9 mouse cellular contexts compared by ENCODE assay signal in genomic region chrX:152352553-152353153, GRCm38 (mm10). TPM values are rescaled to one million over a fixed set of nuclear protein-coding genes. Genes with fewer than 3 reads are reported as not detected.
DNase-seq lines count a peak whose midpoint lies in the region; ATAC-seq lines count a peak whose summit lies in the region.
"Had no signal": no experiment of that assay in that cellular context is flagged by ENCODE, and none has a peak within 500 bp of the region (broad histone marks: within the 10 kb centered on the region; RNA-seq: fewer than 3 reads in every experiment).

No protein-coding gene starts in this region.

- H3K27ac ChIP-seq in hindbrain, embryonic 10.5 days = no peak overlapping the region
- no peak overlapping the region for H3K27ac ChIP-seq in limb, embryonic 13.5 days
- no peak overlapping the region for H3K27ac ChIP-seq in midbrain, embryonic 14.5 days (replicated peaks; ENCODE audit: low read depth, low read length)
- H3K27ac ChIP-seq: heart, embryonic 13.5 days had no signal

- no peaks in the 10 kb centered on the region for H3K9me3 ChIP-seq in hindbrain, embryonic 10.5 days
- no peaks in the 10 kb centered on the region for H3K9me3 ChIP-seq in limb, embryonic 13.5 days
- H3K9me3 ChIP-seq in midbrain, embryonic 14.5 days (ENCODE audit: control insufficient read depth, low read length) = no peaks in the 10 kb centered on the region
- H3K9me3 ChIP-seq: heart, embryonic 13.5 days had no signal

- H3K9ac ChIP-seq in limb, embryonic 13.5 days = no peak overlapping the region
- no peak overlapping the region for H3K9ac ChIP-seq in midbrain, embryonic 14.5 days (replicated peaks; ENCODE audit: low read length)
- H3K9ac ChIP-seq: heart, embryonic 13.5 days had no signal

- ATAC-seq in common myeloid progenitor, adult 5-6 weeks (replicated peaks; ENCODE audit: low read depth, poor library complexity, severe bottlenecking) = peak; percentile 96
- ATAC-seq in limb, embryonic 13.5 days (ENCODE audit: low FRiP score, low read depth) = peak; percentile 28; the same call in 1 of the 2 replicates
- ATAC-seq in midbrain, embryonic 14.5 days (ENCODE audit: low FRiP score, low TSS enrichment) = peak; percentile 57; the same call in 1 of the 2 replicates

- DNase-seq in 416B (ENCODE audit: low read depth) = peak; percentile 66
- peak; percentile 25 to 53 for DNase-seq in CD8-positive naive resting alpha-beta T cell, adult 2 months (ENCODE audit: low read depth in 2 of 2, low spot score in 2 of 2)
- DNase-seq in hindbrain, embryonic 10.5 days (ENCODE audit: low spot score) = peak; percentile 20
- DNase-seq in midbrain, embryonic 14.5 days = peak; percentile 79
- DNase-seq in right cerebral cortex, postnatal 10 days (ENCODE audit: low spot score in 2 of 2) = no peak
- DNase-seq in gastrocnemius, adult 8-10 months (ENCODE audit: low spot score in 2 of 2) = no peak

- peaks cover 87% of the 10 kb centered on the region for H3K27me3 ChIP-seq in hindbrain, embryonic 10.5 days (ENCODE audit: insufficient read depth, poor library complexity, severe bottlenecking)
- peaks cover 26% of the 10 kb centered on the region for H3K27me3 ChIP-seq in limb, embryonic 13.5 days
- H3K27me3 ChIP-seq in midbrain, embryonic 14.5 days (ENCODE audit: control insufficient read depth, insufficient read depth, low read length) = peaks cover 3% of the 10 kb centered on the region; the same call in 1 of the 2 replicates

- 29% methylated on average over 5 of the region's 5 CpGs for WGBS in hindbrain, embryonic 10.5 days
- 21% methylated on average over 5 of the region's 5 CpGs for WGBS in limb, embryonic 13.5 days
- whole genome bisulfite sequencing in midbrain, embryonic 14.5 days = 23% methylated on average over 5 of the region's 5 CpGs

- no peak overlapping the region for H3K4me3 ChIP-seq in hindbrain, embryonic 10.5 days
- no peak overlapping the region for H3K4me3 ChIP-seq in limb, embryonic 13.5 days
- no peak overlapping the region for H3K4me3 ChIP-seq in midbrain, embryonic 14.5 days (replicated peaks; ENCODE audit: low read depth, low read length)
- H3K4me3 ChIP-seq: heart, embryonic 13.5 days had no signal

- H3K4me2 ChIP-seq in limb, embryonic 13.5 days (replicated peaks) = no peak overlapping the region
- no peak overlapping the region for H3K4me2 ChIP-seq in midbrain, embryonic 14.5 days (ENCODE audit: low read length)
- H3K4me2 ChIP-seq: heart, embryonic 13.5 days had no signal

- no peaks in the 10 kb centered on the region for H3K36me3 ChIP-seq in hindbrain, embryonic 10.5 days
- H3K36me3 ChIP-seq in limb, embryonic 13.5 days = no peaks in the 10 kb centered on the region
- no peaks in the 10 kb centered on the region for H3K36me3 ChIP-seq in midbrain, embryonic 14.5 days (ENCODE audit: control insufficient read depth, insufficient read depth, low read length)
- H3K36me3 ChIP-seq: heart, embryonic 13.5 days had no signal

- H3K4me1 ChIP-seq in hindbrain, embryonic 10.5 days (replicated peaks) = no peaks in the 10 kb centered on the region
- H3K4me1 ChIP-seq in limb, embryonic 13.5 days = no peaks in the 10 kb centered on the region
- H3K4me1 ChIP-seq in midbrain, embryonic 14.5 days (ENCODE audit: control insufficient read depth, insufficient read depth, low read length) = no peaks in the 10 kb centered on the region
- H3K4me1 ChIP-seq: heart, embryonic 13.5 days had no signal

RNA-seq across cellular contexts. Expression of gene Tspyl2, which starts 10.4 kb away (rescaled TPM):
- total RNA-seq in common myeloid progenitor, adult 5-6 weeks (2017) = 17.0 and 19.6 TPM in 2 replicates
- 33.4 and 39.6 TPM in 2 replicates for polyA plus RNA-seq in hindbrain, embryonic 10.5 days (2016; fragmentation: Nextera tagmentation; extraction: Ambion mirVana)
- polyA plus RNA-seq in limb, embryonic 13.5 days (2015; fragmentation: Nextera tagmentation; extraction: Ambion mirVana) = 37.6 and 39.2 TPM in 2 replicates
- 41.0 and 51.2 TPM in 2 replicates for polyA plus RNA-seq in midbrain, embryonic 14.5 days (2014; fragmentation: Nextera tagmentation; extraction: Ambion mirVana)
- 10 to 100 TPM in 3 of 4 experiments, 1 to 10 TPM in 1; 7.2 to 15.3 (median 12.2) TPM for total RNA-seq in gastrocnemius, adult 8-10 months (2022)

RNA-seq across cellular contexts. Expression of gene Gpr173, which starts 15.9 kb away (rescaled TPM):
- not detected in 2 replicates for total RNA-seq in common myeloid progenitor, adult 5-6 weeks (2017)
- polyA plus RNA-seq in hindbrain, embryonic 10.5 days (2016; fragmentation: Nextera tagmentation; extraction: Ambion mirVana) = 4.5 and 7.6 TPM in 2 replicates
- 4.8 and 5.2 TPM in 2 replicates for polyA plus RNA-seq in limb, embryonic 13.5 days (2015; fragmentation: Nextera tagmentation; extraction: Ambion mirVana)
- polyA plus RNA-seq in midbrain, embryonic 14.5 days (2014; fragmentation: Nextera tagmentation; extraction: Ambion mirVana) = 6.8 and 10.0 TPM in 2 replicates
- total RNA-seq in gastrocnemius, adult 8-10 months (2022) = under 1 TPM; 0.04 to 0.65 (median 0.24) TPM

RNA-seq across cellular contexts. Expression of gene Kantr, which starts 25.4 kb away (rescaled TPM):
- total RNA-seq in common myeloid progenitor, adult 5-6 weeks (2017) = 5.3 and 11.5 TPM in 2 replicates
- polyA plus RNA-seq in hindbrain, embryonic 10.5 days (2016; fragmentation: Nextera tagmentation; extraction: Ambion mirVana) = 15.6 and 15.7 TPM in 2 replicates
- 23.3 and 25.5 TPM in 2 replicates for polyA plus RNA-seq in limb, embryonic 13.5 days (2015; fragmentation: Nextera tagmentation; extraction: Ambion mirVana)
- polyA plus RNA-seq in midbrain, embryonic 14.5 days (2014; fragmentation: Nextera tagmentation; extraction: Ambion mirVana) = 36.9 TPM in 2 replicates
- total RNA-seq in gastrocnemius, adult 8-10 months (2022) = 1 to 10 TPM; 1.2 to 4.0 (median 2.4) TPM

Comparison
In these comparisons a context has a peak if more than half of its experiments do, and no peak if none do; other contexts are left out.
1. DNase-seq: peak in 416B (single experiment), CD8-positive naive resting alpha-beta T cell, adult 2 months (2 of 2), hindbrain, embryonic 10.5 days (single experiment) and midbrain, embryonic 14.5 days (single experiment); none in right cerebral cortex, postnatal 10 days (0 of 2) and gastrocnemius, adult 8-10 months (0 of 2).
2. ATAC-seq: peak in every context shown above with its lines; median percentile 96 in common myeloid progenitor, adult 5-6 weeks; 57 in midbrain, embryonic 14.5 days; 28 in limb, embryonic 13.5 days.